Mouse (Mus musculus) gastrocnemius, postnatal 14 days (tissue): ENCODE measurements around the gene Mag. TPM values are rescaled to one million over a fixed set of nuclear protein-coding genes. Genes with fewer than 3 reads are reported as not detected.
"Not testable (repeated sequence)": the region's sequence is repeated elsewhere in the genome, so short reads cannot be mapped to it uniquely, and the experiment has no call there.

Experiments used
- DNase-seq: peaks from one replicate; pipeline ENCODE4 v3.0.0; 2021; ENCODE audit warnings: mixed read lengths
- intact Hi-C: fragments of 180-260 bp; cut with DNase I; formaldehyde crosslinking; loops from one replicate; pipeline ENCODE4 v1.15.1; 2025; ENCODE audit warnings: low total_unique reads
- long read RNA-seq, 2 experiments: library from polyadenylated mRNA; stranded (forward); transcript quantifications; one replicate each; pipeline ENCODE4 v2.0.0; 2021
- total RNA-seq, 2 experiments: library from RNA; stranded (reverse); gene quantifications; 2 replicates each; pipeline ENCODE4 v1.2.3; 2021

The Mag gene
- total RNA-seq, result 1 to 10 TPM; 3.5 to 9.6 TPM
- long read RNA-seq, experiment 1, result 0 reads
- long read RNA-seq, experiment 2, partial matches to known transcripts, result 0 of 2 reads
- long read RNA-seq, experiment 2, other reads (novel, unspliced or antisense), result 2 of 2 reads

DNA sequence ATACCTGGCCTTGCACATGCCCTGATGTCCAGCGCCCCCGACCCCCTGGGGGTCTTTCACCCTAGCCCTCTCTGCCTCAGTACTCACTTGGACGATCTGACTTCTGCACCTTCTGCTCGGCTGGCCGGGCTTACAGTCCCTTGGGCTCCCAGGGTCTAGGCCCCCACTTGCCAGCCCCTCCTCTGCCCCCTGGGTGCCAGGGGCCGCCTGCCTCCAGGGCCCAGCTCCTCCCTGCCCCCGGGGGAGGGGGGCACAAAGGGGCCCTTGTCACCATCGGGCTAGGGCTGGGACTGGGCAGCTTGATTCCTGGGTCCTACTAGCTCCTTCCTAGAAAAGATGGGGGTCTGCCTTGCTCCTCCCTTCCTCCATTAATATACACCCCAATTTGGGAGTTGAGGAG is at the start of gene Mag:
Gene Mag (minus strand): TSS at position 142 of the 400 bp plus-strand sequence.
- DNase-seq, result no peak
- intact Hi-C loops, result no loop called here

DNA sequence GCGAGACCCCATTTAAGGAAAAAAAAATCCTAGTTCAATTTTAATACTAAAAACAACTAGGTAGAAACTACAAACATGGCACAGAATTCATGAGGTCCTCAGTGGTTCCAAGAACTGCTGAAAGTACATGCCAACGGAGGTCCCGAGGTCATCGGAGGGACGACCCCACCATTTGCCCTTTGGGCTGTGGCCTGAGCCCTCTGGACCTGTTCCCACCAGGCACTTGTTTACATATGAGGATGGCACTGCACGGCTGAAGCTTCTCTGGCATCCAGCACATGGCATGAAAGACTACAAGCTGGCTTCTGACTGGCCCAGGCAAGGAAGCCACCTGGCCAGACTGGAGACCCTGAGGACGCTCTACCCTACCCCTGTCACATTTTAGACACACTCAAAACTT is 49.7 kb upstream of the Mag start:
- no peak for DNase-seq

DNA sequence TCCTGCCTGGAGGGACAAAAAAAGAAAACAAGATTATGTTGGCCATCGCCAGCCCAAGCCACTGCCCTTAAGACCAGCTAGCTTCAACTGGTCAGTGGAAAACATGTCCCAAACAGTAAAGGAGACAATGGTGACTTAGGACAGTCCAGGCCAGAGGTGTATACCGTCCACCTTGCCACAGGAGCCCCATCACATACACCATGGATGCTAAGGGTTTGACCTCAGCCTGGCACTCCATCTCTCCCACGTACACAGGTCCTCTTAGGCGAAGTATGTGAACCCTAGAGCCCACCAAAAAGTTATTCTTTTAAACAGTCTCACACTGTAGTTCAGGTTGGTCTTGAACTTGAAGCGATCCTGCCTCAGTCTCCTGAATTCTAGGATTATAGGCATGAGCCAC is 48.2 kb upstream of the Mag start:
- no peak for DNase-seq
- intact Hi-C loops, result no loop called here

More for the DNA sequence above, 49.7 kb upstream of the Mag start:
- intact Hi-C loops, result no loop called here

DNA sequence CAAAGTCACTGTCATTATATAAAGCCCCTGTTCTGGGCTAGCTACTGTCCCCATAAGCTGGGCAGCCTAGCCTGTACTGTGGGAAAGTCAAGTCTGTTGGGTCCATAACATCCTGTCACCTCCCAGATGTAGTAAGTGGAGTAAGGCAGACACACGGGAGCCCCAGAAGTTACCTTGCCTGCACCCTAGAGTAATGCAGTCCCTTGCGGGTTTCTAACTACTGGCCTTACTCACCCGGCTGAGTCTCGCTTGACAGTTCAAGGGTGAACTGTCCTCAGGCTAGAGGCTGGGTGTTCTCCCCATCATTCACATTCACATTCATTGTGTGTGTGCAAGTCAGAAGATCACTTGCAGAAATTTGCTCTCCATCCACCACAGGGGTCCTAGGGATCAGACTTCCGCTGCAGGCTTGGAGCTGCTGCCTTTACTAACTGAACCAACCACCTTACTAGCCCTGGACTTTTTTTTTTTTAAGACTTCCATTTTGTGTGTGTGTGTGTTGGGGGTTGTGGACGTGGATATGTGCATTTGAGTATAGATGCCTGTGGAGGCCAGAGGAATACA is 45.2 kb upstream of the Mag start:
- intact Hi-C loops, result no loop called here

DNA sequence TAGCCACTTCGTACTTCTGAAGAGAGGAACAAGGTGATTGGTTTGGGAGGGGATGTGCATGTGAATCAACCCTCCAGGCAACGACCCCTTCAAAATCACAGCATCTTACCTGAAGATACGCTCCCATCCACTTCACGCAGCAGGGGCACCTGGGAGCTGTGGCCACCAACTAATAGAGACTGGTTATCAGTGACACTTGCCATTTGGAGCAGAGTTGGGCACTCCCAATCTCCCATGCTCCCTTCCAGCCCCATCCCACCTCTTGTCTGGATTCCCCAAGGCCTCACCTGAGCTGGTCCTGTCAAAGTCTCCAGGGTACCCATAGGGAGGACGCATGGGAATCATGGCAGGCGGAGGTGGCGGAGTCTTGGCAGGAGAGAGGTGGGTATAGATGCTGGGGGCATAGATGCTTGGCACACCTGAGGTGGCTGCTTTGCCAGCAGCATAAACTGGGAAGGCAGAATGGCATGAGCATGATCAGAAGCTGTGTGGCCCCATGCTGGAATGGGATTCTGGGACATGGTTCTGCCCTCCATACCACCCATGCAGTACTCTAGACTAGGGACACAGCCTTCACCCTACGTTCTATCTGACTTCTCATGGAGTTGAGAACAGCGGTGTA is 44.3 kb upstream of the Mag start:
- no peak for DNase-seq
- intact Hi-C loops, result no loop called here

More for the DNA sequence above, 45.2 kb upstream of the Mag start:
- no peak for DNase-seq

DNA sequence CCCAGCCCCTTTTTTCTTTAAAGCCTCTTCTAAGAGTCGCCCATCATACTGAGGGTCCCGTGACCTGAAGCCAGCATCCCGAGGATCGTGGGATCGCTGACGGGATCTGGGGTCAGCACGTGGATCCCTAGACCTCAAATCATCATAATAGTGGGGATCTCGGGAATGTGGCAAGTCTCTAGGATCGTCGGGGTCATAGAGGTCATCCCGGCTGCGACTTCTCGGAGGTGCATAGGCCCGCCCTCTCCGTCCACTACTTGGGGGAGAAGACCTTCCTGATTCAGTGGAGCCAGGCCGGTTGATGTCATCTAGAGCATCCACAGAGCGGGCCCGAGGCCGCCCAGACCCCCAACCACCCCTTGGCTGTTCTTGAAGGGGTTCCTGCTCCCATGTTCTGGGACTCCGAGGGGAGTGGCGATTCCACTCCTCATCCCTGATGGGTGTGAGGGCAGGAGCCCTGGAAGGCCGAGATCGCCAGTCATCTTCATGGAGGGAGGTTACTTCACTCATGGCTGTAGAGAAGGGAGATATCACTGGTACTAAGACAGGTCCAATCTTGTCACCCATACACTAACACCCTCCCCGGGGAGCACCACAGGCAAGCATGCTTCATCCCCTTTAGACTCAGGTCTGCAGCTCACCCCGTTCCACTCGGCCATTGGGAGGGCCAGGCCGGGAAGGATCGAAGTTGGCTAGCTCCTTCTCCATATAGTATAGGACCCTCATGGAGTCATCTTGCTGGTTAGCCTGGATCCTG is 43.6 kb upstream of the Mag start:
- DNase-seq, result no peak
- intact Hi-C loops, result no loop called here

DNA sequence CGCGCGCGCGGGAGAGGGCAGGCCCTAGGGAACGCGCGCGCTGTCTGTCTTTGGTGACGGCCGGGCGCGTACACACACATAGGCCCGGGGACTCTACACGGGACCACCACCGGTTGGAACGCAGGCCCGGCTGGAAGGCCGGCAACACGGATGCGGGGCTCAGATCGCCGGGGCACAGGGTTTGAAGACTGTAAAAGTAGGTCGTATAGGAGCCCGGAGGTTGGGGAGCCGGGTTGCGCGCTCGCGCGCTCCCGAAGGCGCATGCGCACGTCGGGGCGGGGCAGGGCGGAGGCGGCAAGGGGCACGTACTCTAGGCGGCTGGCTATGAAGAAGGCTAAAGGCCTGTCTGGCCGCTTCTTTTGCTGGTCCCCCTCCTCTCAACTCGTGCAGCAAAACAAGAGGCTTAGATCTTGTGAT is 42.7 kb upstream of the Mag start:
- intact Hi-C loops, result no loop called here
- DNase-seq, result peak; percentile 93

DNA sequence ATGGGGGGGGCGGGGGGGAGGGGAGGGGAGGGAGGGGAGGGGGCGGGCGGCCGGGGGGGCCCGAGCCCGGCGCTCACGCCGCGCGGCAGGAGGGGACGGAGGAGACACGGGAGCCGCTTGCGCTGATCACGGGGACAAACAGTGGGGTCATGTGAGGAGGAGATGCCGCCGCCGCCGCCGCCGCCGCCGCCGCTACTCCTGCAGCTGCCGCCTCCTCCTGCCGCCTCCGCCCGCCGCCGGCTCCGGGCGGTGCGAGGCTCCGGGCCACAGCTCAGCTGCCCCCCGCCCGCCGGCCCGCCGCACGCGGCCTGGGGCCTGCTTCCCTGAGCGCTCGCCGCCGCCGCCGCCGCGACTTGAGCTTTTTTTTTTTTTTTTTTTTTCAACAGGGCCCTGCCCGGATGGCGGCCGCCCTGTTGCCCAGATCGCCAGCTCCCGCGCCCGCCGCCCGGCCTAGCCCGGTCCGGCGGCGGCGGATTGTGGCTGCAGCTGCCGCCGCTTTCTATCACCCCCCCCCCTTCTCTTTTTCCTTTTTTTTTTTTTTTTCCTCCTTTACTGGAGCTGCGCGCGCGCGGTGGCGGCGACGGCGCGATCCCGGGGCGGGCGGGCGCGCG is 42.2 kb upstream of the Mag start, which contains the start of gene Usf2:
Gene Usf2 (minus strand): TSS at position 48 of the 611 bp plus-strand sequence.
- peak; percentile 88 for DNase-seq
- intact Hi-C loops, result no loop called here

DNA sequence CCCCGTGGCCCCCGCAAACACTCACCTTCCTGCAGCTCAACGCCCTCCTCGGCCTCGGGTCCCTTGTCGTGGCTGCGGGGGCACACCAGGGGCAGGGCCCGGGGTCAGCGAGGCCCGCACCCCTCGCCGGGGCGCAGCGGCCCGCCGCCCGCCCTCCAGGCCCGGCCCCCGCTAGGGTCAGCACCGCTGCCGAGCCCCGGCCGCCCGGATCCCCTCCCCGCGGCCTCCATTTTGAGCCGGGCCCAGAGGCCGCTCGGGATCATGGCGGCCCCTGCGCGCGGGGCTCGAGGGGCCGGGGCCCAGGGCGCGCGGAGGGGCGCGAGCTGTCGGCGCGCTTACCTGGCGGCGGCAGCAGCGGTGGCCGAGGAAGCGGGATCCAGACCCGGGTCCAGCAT is 41.7 kb upstream of the Mag start:
- intact Hi-C loops, result no loop called here
- DNase-seq, result peak; percentile 53

DNA sequence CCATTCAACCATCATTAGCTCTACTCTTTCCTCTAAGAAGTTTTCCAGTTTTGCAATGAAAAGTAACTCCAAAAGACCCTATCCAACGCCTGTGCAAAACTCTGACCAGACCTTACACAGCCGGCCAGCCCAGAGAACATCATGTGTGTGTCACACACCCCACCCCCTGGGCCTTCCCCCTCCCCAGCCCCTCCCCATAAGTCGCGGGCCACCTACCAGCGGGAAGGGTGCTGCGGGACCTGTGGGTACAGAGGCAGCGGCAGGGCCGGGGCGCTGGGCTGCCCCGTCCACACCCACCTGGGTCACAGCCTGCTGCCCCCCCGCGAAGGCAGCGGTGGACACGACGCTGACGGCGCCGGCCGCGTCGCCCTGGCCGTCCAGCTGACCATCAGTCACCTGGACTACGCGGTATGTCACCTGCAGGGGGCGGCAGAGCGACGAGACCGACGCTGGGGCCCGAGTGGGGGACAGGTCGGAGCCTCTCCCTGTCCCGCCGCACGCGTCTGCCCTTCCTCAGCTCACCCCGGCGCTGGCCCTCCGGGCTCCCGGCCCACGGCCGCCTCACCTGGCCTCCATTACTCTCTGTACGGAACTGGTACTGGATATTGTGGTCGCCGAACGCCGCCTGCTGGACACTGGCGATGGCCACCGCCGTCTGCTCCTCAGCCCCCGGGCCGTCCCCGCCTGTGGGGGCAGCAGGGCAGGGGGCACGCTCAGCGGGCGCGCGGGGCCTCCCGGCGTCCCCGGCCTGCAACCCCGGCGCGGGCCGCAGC is 41.1 kb upstream of the Mag start:
- intact Hi-C loops, result no loop called here
- peak; percentile 91 for DNase-seq

DNA sequence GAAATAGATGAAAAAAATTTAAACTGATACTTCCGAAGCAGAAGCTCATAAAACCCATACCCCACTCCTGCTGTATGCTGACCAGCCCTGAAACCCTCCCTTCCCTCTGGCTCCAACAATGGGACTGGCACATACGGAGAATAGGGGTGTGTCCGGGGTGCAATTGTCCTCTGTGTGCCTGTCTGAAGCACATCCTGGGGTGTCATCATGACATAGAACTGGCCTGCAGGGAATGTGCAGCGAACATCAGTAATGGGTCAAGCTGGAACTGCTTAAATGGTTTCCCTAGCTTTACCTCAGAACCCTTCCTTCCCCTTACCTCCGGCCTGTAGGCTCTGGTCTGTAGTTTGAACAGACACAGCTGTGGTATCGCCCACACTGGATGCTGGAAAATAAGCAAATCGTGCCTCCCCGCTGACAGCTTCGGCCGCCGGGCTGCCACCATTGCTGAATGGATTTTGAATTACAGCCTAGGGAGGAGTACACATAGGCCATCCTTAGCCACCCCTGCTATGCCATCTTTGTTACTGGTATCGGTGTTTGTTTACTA is 40.4 kb upstream of the Mag start:
- intact Hi-C loops, result no loop called here
- no peak for DNase-seq

DNA sequence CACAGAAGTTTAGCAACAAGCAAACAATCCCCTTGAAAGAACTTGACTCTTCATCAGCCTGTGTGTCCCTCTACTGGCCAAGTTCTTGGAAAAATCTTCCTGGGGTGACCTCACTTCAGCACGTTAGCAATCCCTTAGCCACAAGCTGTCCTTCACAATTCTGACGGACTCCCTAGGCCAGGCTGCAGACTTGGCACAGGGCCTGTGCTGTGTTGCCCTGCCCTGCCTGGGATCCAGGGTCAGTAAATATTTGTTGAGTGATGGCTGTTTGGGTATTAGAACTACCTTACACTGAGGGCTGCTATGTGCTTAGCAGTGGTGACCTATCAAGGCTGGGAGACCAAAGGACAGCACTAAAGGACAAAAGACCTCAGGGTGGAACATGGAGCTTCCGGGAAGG is 39.4 kb upstream of the Mag start:
- intact Hi-C loops, result no loop called here

DNA sequence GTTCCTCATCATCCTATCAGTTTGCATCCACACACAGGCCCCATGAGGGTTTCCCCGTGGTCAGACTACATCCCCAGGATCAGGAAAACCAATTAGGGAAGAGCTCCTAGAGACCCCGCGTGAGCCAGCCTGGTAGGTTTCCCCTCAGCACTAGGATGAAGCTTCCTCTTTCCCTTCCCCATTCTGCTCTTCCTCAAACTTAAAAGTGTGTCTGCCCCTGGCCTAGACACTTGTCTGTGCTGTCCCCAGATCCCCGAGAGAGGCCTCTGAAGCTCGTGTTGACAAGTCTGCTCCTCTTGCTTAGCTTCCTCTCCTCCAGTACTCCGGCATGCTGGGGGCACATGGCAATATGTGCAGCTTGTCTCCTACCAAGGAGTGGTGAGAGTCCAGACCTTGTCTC is 38.8 kb upstream of the Mag start:
- no peak for DNase-seq
- intact Hi-C loops, result no loop called here

More for the DNA sequence above, 39.4 kb upstream of the Mag start:
- DNase-seq, result no peak

DNA sequence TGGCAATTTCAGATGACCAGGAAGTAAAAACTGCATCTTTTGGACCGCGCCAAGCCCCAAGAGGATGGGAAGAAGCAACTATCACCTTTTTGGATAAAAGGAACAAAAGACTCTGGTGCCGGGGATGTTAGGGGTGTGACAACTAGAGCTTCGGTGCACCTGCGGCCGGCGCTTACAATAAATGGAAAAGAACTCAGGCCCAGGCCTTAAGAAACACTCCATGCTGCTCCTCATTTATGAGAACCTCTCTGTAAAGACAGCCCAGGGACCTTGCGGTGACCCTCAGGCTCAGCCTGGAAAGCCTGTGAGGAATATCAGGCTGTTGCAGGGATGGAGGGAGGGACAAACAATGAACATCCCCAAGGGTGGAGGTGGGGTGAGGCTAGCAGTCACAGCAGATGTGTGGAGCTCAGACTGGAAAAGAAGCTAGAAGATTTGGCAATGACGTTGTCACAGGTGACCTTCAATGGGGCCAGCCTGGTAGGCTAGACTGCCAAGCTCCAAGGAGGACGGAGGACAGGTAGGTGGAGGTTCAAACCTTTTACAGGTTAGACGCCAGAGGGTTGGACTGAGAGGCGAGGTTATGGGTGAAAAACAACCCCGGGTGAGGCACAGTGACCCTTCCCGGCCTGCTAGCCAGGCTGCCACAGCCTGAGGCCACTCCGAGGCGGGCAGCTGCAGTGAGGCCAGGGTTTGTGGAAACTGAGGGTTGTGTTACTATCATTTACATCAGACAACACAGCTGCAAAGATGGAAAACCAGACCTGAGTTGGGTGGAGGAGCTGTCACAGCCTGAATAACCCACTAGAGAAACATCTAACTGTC is 38.0 kb upstream of the Mag start:
- no peak for DNase-seq
- intact Hi-C loops, result no loop called here

DNA sequence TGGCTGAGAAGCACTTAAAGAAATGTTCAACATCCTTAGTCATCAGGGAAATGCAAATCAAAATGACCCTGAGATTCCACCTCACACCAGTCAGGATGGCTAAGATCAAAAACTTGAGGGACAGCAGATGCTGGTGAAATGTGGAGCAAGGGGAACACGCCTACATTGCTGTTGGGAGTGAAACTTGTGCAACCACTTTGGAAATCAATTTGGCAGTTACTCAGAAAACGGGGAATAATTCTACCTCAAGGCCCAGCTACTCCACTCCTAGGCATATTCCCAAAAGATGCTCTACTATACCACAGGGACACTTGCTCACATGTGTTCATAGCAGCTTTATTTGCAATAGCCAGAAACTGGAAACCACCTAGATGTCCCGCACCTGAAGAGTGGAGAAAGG is 35.2 kb upstream of the Mag start:
- intact Hi-C loops, DNase-seq: not testable (repeated sequence)

DNA sequence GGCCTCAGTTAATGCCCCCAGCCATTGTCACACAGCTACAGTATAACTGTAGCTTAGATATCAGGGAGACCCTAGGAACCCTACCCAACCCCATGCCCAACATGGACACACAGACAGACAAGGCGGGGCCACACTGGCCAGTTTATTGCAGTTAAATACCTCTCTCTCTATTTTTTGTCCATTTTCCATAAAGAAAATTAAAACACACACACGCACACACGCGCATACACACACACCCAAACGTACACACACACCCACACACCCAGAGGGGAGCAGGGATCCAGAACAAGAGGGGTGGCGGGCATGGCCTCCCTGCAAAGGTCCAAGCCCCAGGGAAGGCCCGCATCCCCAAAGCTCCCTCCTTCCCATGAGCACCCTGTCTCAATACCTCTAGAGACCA is 31.2 kb upstream of the Mag start:
- no peak for DNase-seq
- intact Hi-C loops, result no loop called here

DNA sequence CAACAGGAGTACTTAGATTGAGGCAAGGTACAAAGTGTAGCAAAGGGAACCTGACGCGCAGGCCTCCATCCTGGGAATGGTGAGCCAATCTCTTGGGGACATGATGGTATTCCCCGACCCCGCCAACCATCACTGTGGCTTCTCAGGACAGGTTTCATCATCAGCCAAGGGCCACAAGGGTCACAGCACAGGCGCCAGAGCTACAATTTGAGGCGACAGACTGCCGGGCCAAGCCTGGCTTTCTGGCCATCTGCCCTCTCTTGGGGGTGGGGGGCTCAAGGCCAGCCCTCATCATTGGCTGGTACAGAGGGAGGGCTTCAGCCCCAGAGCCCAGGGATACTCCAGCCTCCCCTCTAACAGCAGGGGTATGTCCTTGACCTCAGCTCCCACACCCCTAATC is 30.8 kb upstream of the Mag start:
- intact Hi-C loops, DNase-seq: not testable (repeated sequence)

DNA sequence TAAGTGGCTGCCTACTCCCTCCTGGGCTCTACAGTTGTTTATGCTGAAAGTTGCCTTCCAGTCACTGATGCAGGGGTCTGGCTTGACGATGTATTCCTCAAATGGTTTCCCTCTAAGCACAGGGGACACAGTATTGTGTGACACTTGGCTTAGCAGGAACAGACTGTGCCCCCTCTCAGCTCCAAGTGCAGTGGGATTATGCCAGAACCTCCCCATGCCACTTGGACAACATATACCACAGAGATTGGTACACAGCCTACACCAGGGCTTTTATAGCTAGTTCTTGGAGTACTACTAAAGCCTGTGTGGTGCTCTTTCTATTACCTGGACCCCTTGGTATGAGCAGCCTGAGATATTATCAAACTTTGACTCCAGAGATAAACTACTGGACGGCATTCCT is 30.0 kb upstream of the Mag start:
- intact Hi-C loops, DNase-seq: not testable (repeated sequence)
